Mouse (Mus musculus): Measurements from ENCODE around the gene Ccnj. TPM values are rescaled to one million over a fixed set of nuclear protein-coding genes. Genes with fewer than 3 reads are reported as not detected.

The Ccnj gene
- polyA plus RNA-seq, 1 experiment from 2014 or later, result 2.5 TPM

DNA sequence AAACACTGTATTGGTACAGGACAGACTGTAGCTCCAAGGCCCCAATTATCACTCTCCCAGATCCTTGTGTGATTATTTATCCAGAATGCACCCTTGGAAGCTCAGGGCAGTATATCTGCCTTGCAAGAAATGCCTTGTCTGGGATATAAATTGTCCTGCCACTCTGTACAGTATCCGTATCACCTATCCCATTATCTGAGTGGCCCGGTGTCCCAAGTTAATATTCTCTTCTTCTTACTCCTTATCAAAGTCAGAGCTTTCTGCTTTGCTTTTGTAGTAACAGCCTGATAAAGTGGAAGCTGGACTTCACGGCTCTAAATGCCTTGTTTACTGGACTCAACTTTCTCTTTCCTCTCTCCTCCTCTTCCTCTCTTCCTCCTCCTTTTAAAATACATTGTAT is 18.3 kb upstream of the Ccnj start:
- 31% methylated on average over 3 of the region's 3 CpGs for WGBS (ENCODE audit: insufficient replicate concordance)
- H3K27ac ChIP-seq (ENCODE audit: low read depth), result peak overlapping the region; percentile 96
- no peaks in the 10 kb centered on the region for H3K36me3 ChIP-seq (replicated peaks; ENCODE audit: insufficient read depth, low read length)
- no peak for TF ChIP-seq CTCF (IDR thresholded peaks at IDR 0.05; ENCODE audit: low read depth)
- no peak for TF ChIP-seq EP300 (IDR thresholded peaks at IDR 0.05; ENCODE audit: low read depth)
- H3K4me2 ChIP-seq (ENCODE audit: low read depth, low read length), result peak overlapping the region; percentile 64
- H3K27me3 ChIP-seq (ENCODE audit: insufficient read depth, low read length), result no peaks in the 10 kb centered on the region
- ATAC-seq (no peak; the same call in 1 of the 2 replicates), DNase-seq (no peak)
- H3K4me3 ChIP-seq (ENCODE audit: low read depth, low read length), result peak overlapping the region; percentile 24; the same call in 1 of the 2 replicates
- peaks cover 16% of the 10 kb centered on the region for H3K4me1 ChIP-seq (ENCODE audit: insufficient read depth)
- H3K9me3 ChIP-seq (ENCODE audit: low read length), result no peaks in the 10 kb centered on the region
- H3K9ac ChIP-seq (replicated peaks), result peak overlapping the region; percentile 56

DNA sequence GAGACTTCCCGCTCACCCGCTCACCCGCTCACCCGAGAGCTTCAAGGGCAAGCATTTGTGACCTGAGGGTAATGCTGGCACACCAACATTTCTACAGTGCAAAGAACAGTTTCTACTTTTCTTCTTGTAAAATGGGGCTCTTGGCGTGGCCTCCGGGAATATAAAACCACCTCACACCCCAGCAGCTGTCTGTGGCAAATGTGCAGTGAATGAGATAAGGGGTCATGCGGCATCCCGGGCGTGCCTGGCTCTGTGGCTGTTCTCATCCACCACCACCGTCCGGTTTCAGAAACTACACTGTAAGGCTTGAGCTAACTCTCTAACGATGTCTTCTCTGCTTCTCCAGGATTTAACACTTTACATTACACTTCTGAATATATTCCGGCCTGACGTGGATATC is 17.7 kb upstream of the Ccnj start:
- ATAC-seq (peak; percentile 99), DNase-seq (peak; percentile 84)
- H3K9me3 ChIP-seq (ENCODE audit: low read length), result no peaks in the 10 kb centered on the region
- no peaks in the 10 kb centered on the region for H3K36me3 ChIP-seq (replicated peaks; ENCODE audit: insufficient read depth, low read length)
- H3K4me1 ChIP-seq (ENCODE audit: insufficient read depth), result peaks cover 20% of the 10 kb centered on the region
- H3K4me3 ChIP-seq (ENCODE audit: low read depth, low read length), result peak overlapping the region; percentile 24; the same call in 1 of the 2 replicates
- peak overlapping the region; percentile 56 for H3K9ac ChIP-seq (replicated peaks)
- TF ChIP-seq EP300 (IDR thresholded peaks at IDR 0.05; ENCODE audit: low read depth) (peak; percentile 96), CTCF (IDR thresholded peaks at IDR 0.05; ENCODE audit: low read depth) (peak; percentile 16; the same call in 1 of the 2 replicates)
- H3K27ac ChIP-seq (ENCODE audit: low read depth), result peak overlapping the region; percentile 96
- H3K27me3 ChIP-seq (ENCODE audit: insufficient read depth, low read length), result no peaks in the 10 kb centered on the region
- peak overlapping the region; percentile 64 for H3K4me2 ChIP-seq (ENCODE audit: low read depth, low read length)
- 39% methylated on average over 14 of the region's 14 CpGs for WGBS (ENCODE audit: insufficient replicate concordance)

- Histone ChIP-seq H3K27me3 (ENCODE audit: insufficient read depth, low read length) (no peaks in the 10 kb centered on the region), H3K4me1 (ENCODE audit: insufficient read depth) (peaks cover 29% of the 10 kb centered on the region), H3K9ac (replicated peaks) (no peak overlapping the region), H3K9me3 (ENCODE audit: low read length) (no peaks in the 10 kb centered on the region), H3K4me3 (ENCODE audit: low read depth, low read length) (no peak overlapping the region), H3K36me3 (replicated peaks; ENCODE audit: insufficient read depth, low read length) (no peaks in the 10 kb centered on the region), H3K4me2 (ENCODE audit: low read depth, low read length) (no peak overlapping the region), H3K27ac (ENCODE audit: low read depth) (no peak overlapping the region)
- no peak for ATAC-seq
- TF ChIP-seq EP300 (IDR thresholded peaks at IDR 0.05; ENCODE audit: low read depth), result no peak
- no peak for TF ChIP-seq CTCF (IDR thresholded peaks at IDR 0.05; ENCODE audit: low read depth)
- WGBS (ENCODE audit: insufficient replicate concordance), result 81% methylated on average over 7 of the region's 7 CpGs
- no peak for DNase-seq
These were observed 15.4 kb upstream of the Ccnj start for GRCm38 (mm10) chr19:40815645-40816183.

DNA sequence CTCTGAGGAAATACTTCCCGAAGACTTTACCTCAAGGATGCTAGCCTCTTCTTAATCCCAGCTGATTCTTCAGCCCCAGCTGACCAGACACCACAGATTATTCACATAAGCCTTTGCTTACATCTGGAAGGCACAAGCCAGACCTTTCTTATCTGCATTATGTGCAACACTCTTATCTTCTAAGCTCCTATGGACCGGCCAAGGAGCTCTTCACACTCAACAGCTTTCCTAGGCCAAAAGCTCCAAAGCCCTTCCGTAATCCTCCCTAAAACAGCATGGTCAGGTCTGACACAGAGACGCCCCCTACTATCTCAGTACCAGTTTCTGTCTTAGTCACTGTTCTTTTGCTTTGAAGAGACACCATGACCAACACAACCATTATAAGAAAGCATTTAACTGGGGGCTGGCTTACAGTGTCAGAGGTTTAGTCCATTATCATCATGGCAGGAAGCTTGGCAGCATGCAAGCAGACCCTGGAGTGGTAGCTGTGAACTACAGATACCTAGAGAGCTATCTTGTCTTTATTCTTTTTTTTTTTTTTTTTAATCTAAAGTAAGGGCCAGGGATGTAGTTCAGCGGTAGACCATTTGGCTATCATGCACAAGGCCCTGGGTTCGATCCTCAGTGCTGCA is 13.1 kb upstream of the Ccnj start:
- 59% methylated on average over 6 of the region's 6 CpGs for WGBS (ENCODE audit: insufficient replicate concordance)

GRCm38 (mm10) chr19:40818764-40819163 is 12.3 kb upstream of the Ccnj start:
- Histone ChIP-seq H3K27ac (ENCODE audit: low read depth) (peak overlapping the region; percentile 73), H3K4me2 (ENCODE audit: low read depth, low read length) (peak overlapping the region; percentile 20)
- DNase-seq, result peak; percentile 63

More for the DNA sequence above, 13.1 kb upstream of the Ccnj start:
- DNase-seq (no peak), ATAC-seq (peak; percentile 3; the same call in 1 of the 2 replicates)
- peak; percentile 50; the same call in 1 of the 2 replicates for TF ChIP-seq EP300 (IDR thresholded peaks at IDR 0.05; ENCODE audit: low read depth)
- no peak for TF ChIP-seq CTCF (IDR thresholded peaks at IDR 0.05; ENCODE audit: low read depth)
- Histone ChIP-seq H3K27me3 (ENCODE audit: insufficient read depth, low read length) (no peaks in the 10 kb centered on the region), H3K9ac (replicated peaks) (no peak overlapping the region), H3K9me3 (ENCODE audit: low read length) (no peaks in the 10 kb centered on the region), H3K36me3 (replicated peaks; ENCODE audit: insufficient read depth, low read length) (no peaks in the 10 kb centered on the region), H3K4me2 (ENCODE audit: low read depth, low read length) (no peak overlapping the region), H3K4me1 (ENCODE audit: insufficient read depth) (peaks cover 16% of the 10 kb centered on the region), H3K4me3 (ENCODE audit: low read depth, low read length) (no peak overlapping the region), H3K27ac (ENCODE audit: low read depth) (peak overlapping the region; percentile 73)

DNA sequence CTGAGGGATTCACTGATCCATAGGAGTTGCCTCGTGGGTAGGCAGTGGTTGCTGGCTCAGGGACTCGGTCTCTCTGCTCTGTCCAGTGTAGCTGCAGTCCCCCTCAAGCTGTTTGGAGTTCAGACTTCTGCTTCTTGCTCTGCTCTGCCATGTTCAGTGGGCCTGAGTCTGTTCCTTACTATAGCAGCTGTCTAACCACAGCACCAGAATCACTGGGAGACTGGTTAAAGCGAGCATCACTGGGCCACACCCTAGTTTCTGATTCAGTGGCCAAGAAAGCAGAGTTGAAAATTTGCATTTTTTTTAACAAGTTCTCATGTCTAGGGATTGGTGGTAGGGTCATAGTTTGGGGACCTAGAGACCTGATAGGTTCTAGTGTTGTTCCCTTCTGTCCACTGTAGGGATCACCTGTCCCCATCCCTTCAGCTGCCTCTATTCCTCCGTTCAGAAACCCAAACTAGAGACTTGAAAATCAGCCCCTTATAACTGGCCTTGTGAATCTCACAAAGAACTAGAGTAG is 9.7 kb upstream of the Ccnj start:
- H3K4me2 ChIP-seq (ENCODE audit: low read depth, low read length), result no peak overlapping the region
- H3K9ac ChIP-seq (replicated peaks), result no peak overlapping the region
- TF ChIP-seq EP300 (IDR thresholded peaks at IDR 0.05; ENCODE audit: low read depth) (no peak), CTCF (IDR thresholded peaks at IDR 0.05; ENCODE audit: low read depth) (no peak)
- no peak for ATAC-seq
- H3K4me3 ChIP-seq (ENCODE audit: low read depth, low read length), result no peak overlapping the region
- no peaks in the 10 kb centered on the region for H3K36me3 ChIP-seq (replicated peaks; ENCODE audit: insufficient read depth, low read length)
- WGBS (ENCODE audit: insufficient replicate concordance), result 54% methylated on average over 4 of the region's 4 CpGs
- H3K27me3 ChIP-seq (ENCODE audit: insufficient read depth, low read length), result no peaks in the 10 kb centered on the region
- H3K27ac ChIP-seq (ENCODE audit: low read depth), result no peak overlapping the region
- H3K9me3 ChIP-seq (ENCODE audit: low read length), result no peaks in the 10 kb centered on the region
- no peak for DNase-seq
- peaks cover 16% of the 10 kb centered on the region for H3K4me1 ChIP-seq (ENCODE audit: insufficient read depth)

More at GRCm38 (mm10) chr19:40818764-40819163, 12.3 kb upstream of the Ccnj start:
- ATAC-seq, result peak; percentile 78
- Histone ChIP-seq H3K4me3 (ENCODE audit: low read depth, low read length) (no peak overlapping the region), H3K9me3 (ENCODE audit: low read length) (no peaks in the 10 kb centered on the region), H3K36me3 (replicated peaks; ENCODE audit: insufficient read depth, low read length) (no peaks in the 10 kb centered on the region), H3K27me3 (ENCODE audit: insufficient read depth, low read length) (no peaks in the 10 kb centered on the region), H3K4me1 (ENCODE audit: insufficient read depth) (peaks cover 16% of the 10 kb centered on the region), H3K9ac (replicated peaks) (peak overlapping the region; percentile 31; the same call in 1 of the 2 replicates)
- TF ChIP-seq EP300 (IDR thresholded peaks at IDR 0.05; ENCODE audit: low read depth) (peak; percentile 83), CTCF (IDR thresholded peaks at IDR 0.05; ENCODE audit: low read depth) (peak; percentile 70)
- WGBS (ENCODE audit: insufficient replicate concordance), result 13% methylated on average over 7 of the region's 7 CpGs

Measured in liver, postnatal 0 days (tissue).